Mouse (Mus musculus) left cerebral cortex, postnatal 25 days (tissue): ENCODE measurements at regions not wholly inside any gene's neighbourhood (a gene's known extent, or its start where the extent isn't known, plus 50 kb on each side); places are given as distances from the start of the nearest gene placed in this dataset.
"Not testable (repeated sequence)": the region's sequence is repeated elsewhere in the genome, so short reads cannot be mapped to it uniquely, and the experiment has no call there.

Experiments
- DNase-seq, 2 experiments: peaks; one replicate each; pipeline ENCODE4 v3.0.0; 2022; ENCODE audit warnings: low spot score in 2 of 2, mixed read lengths in 1 of 2
- intact Hi-C: fragments of 180-260 bp; cut with DNase I; formaldehyde crosslinking; loops from one replicate; pipeline ENCODE4 v1.15.1; 2025

GRCm38 (mm10) chr13:5690680-5691079 is 170.6 kb upstream of the Klf6 start:
- intact Hi-C loops = not testable (repeated sequence)

GRCm38 (mm10) chr13:5694626-5695025 is 166.7 kb upstream of the Klf6 start:
- intact Hi-C loops = no loop called here
- no peak for DNase-seq

More at GRCm38 (mm10) chr13:5690680-5691079, 170.6 kb upstream of the Klf6 start:
- DNase-seq = not testable (repeated sequence)

GRCm38 (mm10) chr13:5695581-5695980 is 165.7 kb upstream of the Klf6 start:
- intact Hi-C loops, DNase-seq: not testable (repeated sequence)

- intact Hi-C loops = no loop called here
- DNase-seq = no peak
These were observed 164.9 kb upstream of the Klf6 start for GRCm38 (mm10) chr13:5696377-5696776.

GRCm38 (mm10) chr13:5697329-5697728 is 164.0 kb upstream of the Klf6 start:
- DNase-seq, intact Hi-C loops: not testable (repeated sequence)

GRCm38 (mm10) chr13:5702071-5702470 is 159.2 kb upstream of the Klf6 start:
- no peak for DNase-seq
- intact Hi-C loops = no loop called here

- no peak for DNase-seq
- intact Hi-C loops = no loop called here
These were observed 156.3 kb upstream of the Klf6 start for GRCm38 (mm10) chr13:5704991-5705390.

- DNase-seq = no peak
- intact Hi-C loops = loop anchor here (10.0 kb wide), 1 partner anchor 763 kb away; no protein-coding TSS in a partner anchor
These were observed 149.6 kb upstream of the Klf6 start for GRCm38 (mm10) chr13:5711646-5712045.

GRCm38 (mm10) chr13:5713195-5713863 is 148.0 kb upstream of the Klf6 start:
- intact Hi-C loops = loop anchor here (10.0 kb wide), 1 partner anchor 761 kb away; no protein-coding TSS in a partner anchor
- DNase-seq = no peak

GRCm38 (mm10) chr13:5714191-5714591 is 147.1 kb upstream of the Klf6 start:
- intact Hi-C loops = loop anchor here (10.0 kb wide), 1 partner anchor 761 kb away; no protein-coding TSS in a partner anchor
- peak; percentile 18 to 44 for DNase-seq

GRCm38 (mm10) chr13:5714793-5715192 is 146.5 kb upstream of the Klf6 start:
- DNase-seq = no peak
- intact Hi-C loops = loop anchor here (10.0 kb wide), 1 partner anchor 760 kb away; no protein-coding TSS in a partner anchor

GRCm38 (mm10) chr13:5716749-5717148 is 144.5 kb upstream of the Klf6 start:
- intact Hi-C loops = loop anchor here (10.0 kb wide), 1 partner anchor 758 kb away; no protein-coding TSS in a partner anchor
- DNase-seq = no peak

- intact Hi-C loops = no loop called here
- DNase-seq = no peak
These were observed 138.0 kb upstream of the Klf6 start for GRCm38 (mm10) chr13:5723319-5723718.

- intact Hi-C loops = no loop called here
- no peak for DNase-seq
These were observed 136.9 kb upstream of the Klf6 start for GRCm38 (mm10) chr13:5724364-5724763.

GRCm38 (mm10) chr13:5725984-5726383 is 135.3 kb upstream of the Klf6 start:
- DNase-seq = no peak
- intact Hi-C loops = loop anchor here (5.0 kb wide), 1 partner anchor 136 kb away; the partner anchor contains the start of gene Klf6

- DNase-seq = no peak
- intact Hi-C loops = loop anchor here (5.0 kb wide), 1 partner anchor 136 kb away; the partner anchor contains the start of gene Klf6
These were observed 134.8 kb upstream of the Klf6 start for GRCm38 (mm10) chr13:5726446-5726845.

- peak in 1 of 2 experiments; percentile 33 for DNase-seq
- intact Hi-C loops = loop anchor here (5.0 kb wide), 1 partner anchor 134 kb away; the partner anchor contains the start of gene Klf6
These were observed 133.1 kb upstream of the Klf6 start for GRCm38 (mm10) chr13:5728172-5728571.

- no peak for DNase-seq
- intact Hi-C loops = loop anchor here (5.0 kb wide), 1 partner anchor 133 kb away; the partner anchor contains the start of gene Klf6
These were observed 132.5 kb upstream of the Klf6 start for GRCm38 (mm10) chr13:5728808-5729207.

- DNase-seq = no peak
- intact Hi-C loops = loop anchor here (5.0 kb wide), 1 partner anchor 133 kb away; the partner anchor contains the start of gene Klf6
These were observed 131.7 kb upstream of the Klf6 start for GRCm38 (mm10) chr13:5729426-5730068.

GRCm38 (mm10) chr13:5732206-5732605 is 129.1 kb upstream of the Klf6 start:
- intact Hi-C loops = no loop called here
- no peak for DNase-seq
